Mouse (Mus musculus): ENCODE measurements around the gene Scai. TPM values are rescaled to one million over a fixed set of nuclear protein-coding genes. Genes with fewer than 3 reads are reported as not detected.

Scai gene
- polyA plus RNA-seq, 1 experiment, result 4.8 TPM

- Histone ChIP-seq H3K4me1 (replicated peaks; ENCODE audit: control insufficient read depth, insufficient read depth, low read length) (no peaks in the 10 kb centered on the region), H3K27me3 (ENCODE audit: control insufficient read depth, insufficient read depth, low read length) (no peaks in the 10 kb centered on the region), H3K36me3 (ENCODE audit: control insufficient read depth, insufficient read depth, low read length) (no peaks in the 10 kb centered on the region), H3K27ac (ENCODE audit: control insufficient read depth, insufficient read depth, low read length) (no peak overlapping the region), H3K4me3 (ENCODE audit: control insufficient read depth, insufficient read depth, low read length) (no peak overlapping the region)
- 83% methylated on average over 3 of the region's 3 CpGs for WGBS
- DNase-seq, result no peak
- TF ChIP-seq POLR2A (IDR thresholded peaks at IDR 0.05; ENCODE audit: control insufficient read depth, extremely low read depth, insufficient read depth, low read length, poor library complexity) (no peak), CTCF (IDR thresholded peaks at IDR 0.05; ENCODE audit: borderline replicate concordance, control insufficient read depth, extremely low read depth, insufficient read depth, low read length, poor library complexity) (no peak)
Observed at GRCm38 (mm10) chr2:39142357-39142948, 48.1 kb downstream of the Scai start.

- H3K4me1 ChIP-seq (replicated peaks; ENCODE audit: control insufficient read depth, insufficient read depth, low read length), result no peaks in the 10 kb centered on the region
- no peak overlapping the region for H3K4me3 ChIP-seq (ENCODE audit: control insufficient read depth, insufficient read depth, low read length)
- TF ChIP-seq CTCF (IDR thresholded peaks at IDR 0.05; ENCODE audit: borderline replicate concordance, control insufficient read depth, extremely low read depth, insufficient read depth, low read length, poor library complexity) (no peak), POLR2A (IDR thresholded peaks at IDR 0.05; ENCODE audit: control insufficient read depth, extremely low read depth, insufficient read depth, low read length, poor library complexity) (no peak)
- no peaks in the 10 kb centered on the region for H3K36me3 ChIP-seq (ENCODE audit: control insufficient read depth, insufficient read depth, low read length)
- 91% methylated on average over 7 of the region's 7 CpGs for WGBS
- H3K27ac ChIP-seq (ENCODE audit: control insufficient read depth, insufficient read depth, low read length), result no peak overlapping the region
- DNase-seq, result no peak
- no peaks in the 10 kb centered on the region for H3K27me3 ChIP-seq (ENCODE audit: control insufficient read depth, insufficient read depth, low read length)
Observed at GRCm38 (mm10) chr2:39140586-39141455, 49.7 kb downstream of the Scai start.

- no peak for TF ChIP-seq POLR2A (IDR thresholded peaks at IDR 0.05; ENCODE audit: control insufficient read depth, extremely low read depth, insufficient read depth, low read length, poor library complexity)
- no peak for TF ChIP-seq CTCF (IDR thresholded peaks at IDR 0.05; ENCODE audit: borderline replicate concordance, control insufficient read depth, extremely low read depth, insufficient read depth, low read length, poor library complexity)
- H3K4me3 ChIP-seq (ENCODE audit: control insufficient read depth, insufficient read depth, low read length), result no peak overlapping the region
- no peaks in the 10 kb centered on the region for H3K4me1 ChIP-seq (replicated peaks; ENCODE audit: control insufficient read depth, insufficient read depth, low read length)
- no peak overlapping the region for H3K27ac ChIP-seq (ENCODE audit: control insufficient read depth, insufficient read depth, low read length)
- H3K27me3 ChIP-seq (ENCODE audit: control insufficient read depth, insufficient read depth, low read length), result no peaks in the 10 kb centered on the region
- WGBS, result 73% methylated on average over 3 of the region's 3 CpGs
- DNase-seq, result no peak
- H3K36me3 ChIP-seq (ENCODE audit: control insufficient read depth, insufficient read depth, low read length), result no peaks in the 10 kb centered on the region; the same call in 1 of the 2 replicates
Observed at GRCm38 (mm10) chr2:39129526-39130326, 60.8 kb downstream of the Scai start.

GRCm38 (mm10) chr2:39124167-39124566 is 66.4 kb downstream of the Scai start:
- Histone ChIP-seq H3K4me1 (replicated peaks; ENCODE audit: control insufficient read depth, insufficient read depth, low read length) (no peaks in the 10 kb centered on the region), H3K27me3 (ENCODE audit: control insufficient read depth, insufficient read depth, low read length) (no peaks in the 10 kb centered on the region), H3K4me3 (ENCODE audit: control insufficient read depth, insufficient read depth, low read length) (no peak overlapping the region), H3K36me3 (ENCODE audit: control insufficient read depth, insufficient read depth, low read length) (peaks cover 12% of the 10 kb centered on the region), H3K27ac (ENCODE audit: control insufficient read depth, insufficient read depth, low read length) (no peak overlapping the region)
- no peak for DNase-seq
- no peak for TF ChIP-seq CTCF (IDR thresholded peaks at IDR 0.05; ENCODE audit: borderline replicate concordance, control insufficient read depth, extremely low read depth, insufficient read depth, low read length, poor library complexity)
- no peak for TF ChIP-seq POLR2A (IDR thresholded peaks at IDR 0.05; ENCODE audit: control insufficient read depth, extremely low read depth, insufficient read depth, low read length, poor library complexity)
- 99% methylated on average over 5 of the region's 5 CpGs for WGBS

- DNase-seq, result no peak
- no peaks in the 10 kb centered on the region for H3K4me1 ChIP-seq (replicated peaks; ENCODE audit: control insufficient read depth, insufficient read depth, low read length)
- peaks cover 22% of the 10 kb centered on the region for H3K36me3 ChIP-seq (ENCODE audit: control insufficient read depth, insufficient read depth, low read length)
- WGBS, result 93% methylated on average over 5 of the region's 5 CpGs
- TF ChIP-seq POLR2A (IDR thresholded peaks at IDR 0.05; ENCODE audit: control insufficient read depth, extremely low read depth, insufficient read depth, low read length, poor library complexity), result no peak
- TF ChIP-seq CTCF (IDR thresholded peaks at IDR 0.05; ENCODE audit: borderline replicate concordance, control insufficient read depth, extremely low read depth, insufficient read depth, low read length, poor library complexity), result no peak
- H3K27ac ChIP-seq (ENCODE audit: control insufficient read depth, insufficient read depth, low read length), result no peak overlapping the region
- H3K27me3 ChIP-seq (ENCODE audit: control insufficient read depth, insufficient read depth, low read length), result no peaks in the 10 kb centered on the region
- H3K4me3 ChIP-seq (ENCODE audit: control insufficient read depth, insufficient read depth, low read length), result no peak overlapping the region
Observed at GRCm38 (mm10) chr2:39121137-39121536, 69.4 kb downstream of the Scai start.

GRCm38 (mm10) chr2:39116583-39116982 is 74.0 kb downstream of the Scai start:
- Histone ChIP-seq H3K4me3 (ENCODE audit: control insufficient read depth, insufficient read depth, low read length) (no peak overlapping the region), H3K36me3 (ENCODE audit: control insufficient read depth, insufficient read depth, low read length) (peaks cover 26% of the 10 kb centered on the region), H3K4me1 (replicated peaks; ENCODE audit: control insufficient read depth, insufficient read depth, low read length) (no peaks in the 10 kb centered on the region), H3K27ac (ENCODE audit: control insufficient read depth, insufficient read depth, low read length) (no peak overlapping the region), H3K27me3 (ENCODE audit: control insufficient read depth, insufficient read depth, low read length) (no peaks in the 10 kb centered on the region)
- 82% methylated on average over 2 of the region's 2 CpGs for WGBS
- no peak for TF ChIP-seq CTCF (IDR thresholded peaks at IDR 0.05; ENCODE audit: borderline replicate concordance, control insufficient read depth, extremely low read depth, insufficient read depth, low read length, poor library complexity)
- TF ChIP-seq POLR2A (IDR thresholded peaks at IDR 0.05; ENCODE audit: control insufficient read depth, extremely low read depth, insufficient read depth, low read length, poor library complexity), result no peak
- DNase-seq, result no peak

Measured in thymus, adult 2 months (tissue).